Mouse (Mus musculus) testis, adult 2 months (tissue): ENCODE measurements around the gene Cadm2.

ENCODE experiments used
- CTCF ChIP-seq: fragments of 200-500 bp; IDR thresholded peaks from 2 replicates; pipeline ENCODE4 v1.5.1; 2012; ENCODE audit warnings: low read depth, mild to moderate bottlenecking, inconsistent platforms, low read length, moderate library complexity; ENCODE audit not compliant: control insufficient read depth, insufficient read depth, insufficient replicate concordance
- POLR2A ChIP-seq: fragments of 200-500 bp; IDR thresholded peaks from 2 replicates; pipeline ENCODE4 v1.6.1; 2012; ENCODE audit warnings: low read depth, mild to moderate bottlenecking, inconsistent platforms, low read length, moderate library complexity; ENCODE audit not compliant: control insufficient read depth

GRCm38 (mm10) chr16:67643651-67644050, 22.9 kb upstream of the Cadm2 start:
- TF ChIP-seq POLR2A = no peak
- TF ChIP-seq CTCF = no peak
